Mouse (Mus musculus): ENCODE data around the gene Ahctf1. TPM values are rescaled to one million over a fixed set of nuclear protein-coding genes. Genes with fewer than 3 reads are reported as not detected.

Gene Ahctf1
- total RNA-seq, 2 experiments from 2014 or later: 26.5 to 28.3 TPM

GRCm38 (mm10) chr1:179804140-179804881, 831 bp upstream of the Ahctf1 start:
- peak; percentile 6; the same call in 1 of the 2 replicates for ATAC-seq (ENCODE audit: poor library complexity, severe bottlenecking)

DNA sequence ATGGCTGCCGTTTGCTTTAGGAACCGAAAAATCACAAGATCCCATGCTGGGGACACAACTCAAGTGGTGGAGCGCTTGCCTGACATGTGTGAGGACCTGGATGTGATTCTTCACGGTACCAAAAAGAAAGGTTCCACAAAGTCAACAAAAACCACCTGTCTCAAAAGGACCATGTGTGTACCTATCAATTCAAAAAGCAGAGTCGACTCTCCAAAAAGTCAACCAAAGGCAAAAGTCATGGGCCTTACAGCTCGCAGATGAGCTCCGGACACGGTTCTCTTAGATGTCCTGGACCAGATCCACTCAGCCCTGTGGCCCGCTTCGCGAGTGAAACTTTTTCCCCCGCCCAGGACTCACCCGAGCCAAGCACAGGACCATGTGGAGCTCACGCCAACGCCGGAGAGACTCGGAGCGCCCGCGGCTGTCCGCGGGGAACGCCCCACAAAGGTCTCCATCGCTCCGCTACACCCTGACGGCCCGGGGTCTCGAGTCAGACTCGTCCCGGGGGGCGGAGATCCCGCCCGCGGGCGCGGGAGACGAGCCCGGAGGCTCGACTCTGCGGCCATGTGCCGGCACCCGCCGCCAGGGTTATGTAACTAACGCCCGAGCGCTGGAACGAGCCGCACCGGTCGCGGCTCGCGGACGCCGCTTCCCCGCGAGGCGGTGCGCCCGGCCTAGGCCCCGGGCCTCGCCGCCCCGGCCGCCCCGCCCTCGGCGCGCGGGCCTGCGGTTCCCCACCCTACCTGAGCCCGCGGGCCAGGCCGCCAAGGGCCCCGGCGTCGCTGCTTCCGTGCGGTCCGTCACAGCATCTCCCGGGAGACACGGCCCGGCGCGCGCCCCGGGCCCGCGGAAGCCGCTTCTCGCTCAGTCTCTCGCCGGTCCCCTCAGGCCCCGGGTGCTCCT, 619 bp downstream of the Ahctf1 start, which contains the start of gene Gm10518:
TSS of gene Gm10518 (plus strand) at position 767 of the 903 bp plus-strand sequence.
- ATAC-seq (ENCODE audit: poor library complexity, severe bottlenecking): peak; percentile 36

DNA sequence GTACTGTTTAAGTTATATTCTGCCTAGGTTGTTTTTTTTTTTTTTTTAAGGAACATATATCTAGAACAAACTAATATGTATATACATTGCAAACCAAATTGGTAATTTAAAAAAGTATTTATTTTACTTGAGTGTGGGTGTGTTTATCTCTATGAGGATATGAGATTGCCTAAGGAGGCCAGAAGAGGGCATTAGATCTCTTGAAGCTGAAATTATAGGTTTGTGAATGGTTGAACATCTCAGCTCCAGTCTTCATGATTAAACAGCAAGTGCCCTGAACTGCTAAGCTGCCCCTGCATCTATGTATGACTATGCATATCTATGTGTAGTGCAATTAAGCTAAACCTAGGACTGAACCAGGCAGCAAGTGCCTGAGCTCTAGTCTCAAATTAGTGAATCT, 4.7 kb downstream of the Ahctf1 start:
- ATAC-seq (ENCODE audit: poor library complexity, severe bottlenecking): no peak

- peak; percentile 69; the same call in 1 of the 2 replicates for ATAC-seq (ENCODE audit: poor library complexity, severe bottlenecking)
These were observed 16.2 kb downstream of the Ahctf1 start for GRCm38 (mm10) chr1:179787281-179787680.

GRCm38 (mm10) chr1:179785502-179785901, 18.0 kb downstream of the Ahctf1 start:
- ATAC-seq (ENCODE audit: poor library complexity, severe bottlenecking): no peak

DNA sequence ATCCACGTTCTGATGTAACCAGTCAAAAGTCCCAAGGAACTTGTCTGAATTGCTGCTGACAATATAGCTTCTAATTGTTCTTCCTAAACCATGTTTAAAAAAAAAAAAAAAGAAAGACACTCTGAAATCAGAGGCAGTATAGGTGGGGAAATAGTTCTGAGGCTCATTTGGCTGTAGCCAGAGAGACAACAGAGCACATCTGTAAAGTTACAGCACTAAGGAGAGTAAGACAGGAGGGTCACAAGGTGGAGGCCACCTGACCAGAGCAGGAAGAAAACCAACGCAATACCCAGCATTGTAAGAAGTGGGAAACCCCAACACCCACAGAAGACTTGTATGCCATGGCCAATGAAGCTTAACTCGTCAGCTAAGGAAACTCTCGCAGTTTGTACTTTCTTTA, 19.4 kb downstream of the Ahctf1 start:
- ATAC-seq (ENCODE audit: poor library complexity, severe bottlenecking): no peak

DNA sequence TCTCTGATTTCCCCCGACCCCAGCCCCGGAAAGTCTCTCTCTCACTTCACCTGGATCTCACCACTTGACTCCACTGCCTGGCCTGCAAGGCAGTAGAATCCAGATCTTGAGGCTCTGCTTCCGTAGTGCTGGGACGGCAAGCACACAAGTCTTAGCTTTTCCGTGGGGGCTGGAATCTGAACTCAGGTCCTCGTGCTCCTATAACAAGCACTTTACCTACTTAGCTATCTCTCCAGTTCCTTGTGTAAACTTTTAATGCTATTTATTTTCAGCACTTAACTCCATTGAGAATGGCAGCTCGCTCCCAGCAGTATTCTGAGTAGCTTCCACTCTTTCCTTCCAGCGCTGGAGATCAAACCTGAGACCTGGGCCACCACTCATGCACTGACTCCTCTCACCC, 26.6 kb downstream of the Ahctf1 start:
- ATAC-seq (ENCODE audit: poor library complexity, severe bottlenecking): no peak

DNA sequence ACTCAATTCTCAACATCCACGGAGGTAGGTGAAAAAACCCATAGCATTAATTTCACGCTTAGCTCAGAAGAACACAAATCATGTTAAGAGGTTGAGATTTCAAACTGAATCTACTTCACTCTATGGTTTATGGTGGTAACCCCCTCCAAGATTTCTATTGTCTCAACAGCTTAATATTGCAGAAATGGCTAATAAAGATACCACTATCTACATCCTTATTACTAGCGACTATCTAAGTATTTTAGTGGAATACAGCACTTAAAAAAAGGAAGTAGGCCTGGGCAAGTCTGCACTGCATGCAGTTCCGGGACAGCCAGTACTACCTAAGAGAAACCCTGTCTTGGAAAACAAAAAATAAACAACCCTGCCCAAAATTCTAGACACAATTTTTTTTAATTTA, 42.9 kb downstream of the Ahctf1 start:
- ATAC-seq (ENCODE audit: poor library complexity, severe bottlenecking): no peak

- ATAC-seq (ENCODE audit: poor library complexity, severe bottlenecking): no peak
These were observed 43.4 kb downstream of the Ahctf1 start for GRCm38 (mm10) chr1:179760086-179760485.

DNA sequence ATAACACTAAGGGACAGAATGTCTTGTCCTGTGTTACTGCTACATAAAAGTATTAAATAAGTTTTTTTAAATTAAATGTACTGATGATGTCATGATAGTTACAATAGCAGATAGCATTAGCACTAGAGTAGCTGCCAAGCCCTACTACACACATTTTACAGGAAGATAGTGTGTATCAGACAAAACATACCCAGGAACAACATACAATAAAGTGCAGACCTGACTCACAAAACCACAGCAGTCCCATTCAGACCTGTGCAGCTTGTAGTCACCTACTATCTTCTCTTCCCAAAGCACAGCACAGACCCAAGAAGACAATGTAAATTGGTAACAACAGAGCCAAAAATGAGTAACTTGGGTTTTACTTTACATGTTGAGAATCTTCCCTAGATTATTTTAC, 47.0 kb downstream of the Ahctf1 start:
- ATAC-seq (ENCODE audit: poor library complexity, severe bottlenecking): no peak

- no peak for ATAC-seq (ENCODE audit: poor library complexity, severe bottlenecking)
These were observed 50.5 kb downstream of the Ahctf1 start for GRCm38 (mm10) chr1:179753006-179753405.

- no peak for ATAC-seq (ENCODE audit: poor library complexity, severe bottlenecking)
These were observed 51.2 kb downstream of the Ahctf1 start for GRCm38 (mm10) chr1:179752276-179752675.

DNA sequence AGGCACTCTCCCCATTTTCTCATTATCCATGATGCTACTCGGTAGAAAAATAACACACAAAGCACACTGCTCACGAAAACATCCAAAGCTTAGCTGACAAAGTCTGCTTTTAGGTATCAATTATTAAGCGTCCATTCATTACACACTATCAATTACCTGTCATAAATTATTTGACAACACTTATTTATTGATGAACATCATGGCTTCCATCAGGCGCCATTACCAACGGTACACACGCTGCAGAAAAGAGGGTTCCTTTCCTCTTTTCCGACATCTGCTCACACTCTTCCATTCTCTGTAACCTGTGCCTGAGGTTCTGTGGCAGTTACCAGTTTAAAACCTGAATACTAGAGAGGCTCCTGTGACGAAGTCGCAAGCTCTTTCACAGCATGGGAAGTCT, 58.3 kb downstream of the Ahctf1 start, which contains the start of gene Kif28:
TSS of gene Kif28 (minus strand) at position 101 of the 400 bp plus-strand sequence.
- no peak for ATAC-seq (ENCODE audit: poor library complexity, severe bottlenecking)

DNA sequence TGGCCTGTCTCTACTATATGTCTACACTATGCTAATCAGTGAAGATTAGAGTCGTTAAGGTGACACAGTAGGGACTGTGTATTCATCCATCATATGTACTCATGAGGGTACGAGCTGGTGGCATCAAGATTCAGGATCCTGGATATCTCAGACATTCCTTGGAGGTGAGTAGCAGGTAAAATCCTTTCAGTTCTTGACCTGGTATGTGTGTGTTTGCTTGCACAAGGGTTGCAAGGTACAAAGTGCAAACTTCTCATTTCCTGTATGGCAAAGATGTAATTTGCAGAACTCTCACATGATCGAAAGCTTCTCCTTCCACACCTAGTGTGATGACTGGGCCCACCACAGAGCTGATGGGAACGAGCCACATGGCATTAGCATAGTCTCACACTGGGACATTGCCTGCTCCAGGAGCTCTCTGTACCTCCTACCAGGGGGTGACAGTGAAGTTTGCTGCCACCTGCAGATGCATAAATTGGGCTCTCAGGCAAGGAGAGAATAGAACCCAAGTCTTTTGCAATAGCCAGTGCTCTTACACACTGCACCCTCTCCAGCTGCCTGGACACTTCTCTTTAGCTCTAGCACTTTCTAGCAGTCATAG, 59.8 kb downstream of the Ahctf1 start:
- no peak; the same call in 1 of the 2 replicates for ATAC-seq (ENCODE audit: poor library complexity, severe bottlenecking)

- no peak for ATAC-seq (ENCODE audit: poor library complexity, severe bottlenecking)
These were observed 67.0 kb downstream of the Ahctf1 start for GRCm38 (mm10) chr1:179736483-179736882.

GRCm38 (mm10) chr1:179734500-179735474, 68.7 kb downstream of the Ahctf1 start:
- ATAC-seq (ENCODE audit: poor library complexity, severe bottlenecking): peak; percentile 91

- ATAC-seq (ENCODE audit: poor library complexity, severe bottlenecking): no peak
These were observed 72.1 kb downstream of the Ahctf1 start for GRCm38 (mm10) chr1:179731391-179731790.

DNA sequence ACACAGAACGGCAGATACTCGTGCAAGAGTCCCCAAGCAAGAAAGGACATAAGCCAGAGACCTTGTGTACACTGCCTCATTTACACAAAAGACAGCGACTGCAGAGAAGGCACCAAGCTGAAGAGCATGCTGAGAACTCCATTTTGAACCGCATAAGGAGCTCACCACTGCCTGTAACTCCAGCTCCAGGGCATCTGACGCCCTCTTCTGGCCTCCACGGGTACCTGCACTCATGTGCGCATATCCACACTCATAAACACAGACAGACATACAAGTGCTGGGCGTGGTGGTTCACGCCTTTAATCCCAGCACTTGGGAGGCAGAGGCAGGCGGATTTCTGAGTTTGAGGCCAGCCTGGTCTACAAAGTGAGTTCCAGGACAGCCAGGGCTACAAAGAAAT, 74.8 kb downstream of the Ahctf1 start:
- ATAC-seq (ENCODE audit: poor library complexity, severe bottlenecking): no peak

- no peak for ATAC-seq (ENCODE audit: poor library complexity, severe bottlenecking)
These were observed 80.5 kb downstream of the Ahctf1 start for GRCm38 (mm10) chr1:179722811-179723469.

Measured in megakaryocyte, adult 5-6 weeks (primary cell).